Mouse (Mus musculus) neural tube, embryonic 14.5 days (tissue): ENCODE results near the gene Cux2. TPM values are rescaled to one million over a fixed set of nuclear protein-coding genes. Genes with fewer than 3 reads are reported as not detected.

Source experiments
- ATAC-seq: fragments of 200-750 bp; cut with Nextera tagmentation; 2 replicates; pipeline ENCODE4 v1.8.0; 2017; ENCODE audit warnings: low read depth, mild to moderate bottlenecking, moderate TSS enrichment, moderate library complexity
- H3K27ac ChIP-seq: fragments of 300-500 bp; sonication (generic); 2 replicates; pipeline ENCODE4 v1.5.1; 2014; ENCODE audit warnings: low read depth, mild to moderate bottlenecking, control low read depth, low read length, moderate library complexity, mixed read lengths
- H3K27me3 ChIP-seq: fragments of 300-500 bp; sonication (generic); 2 replicates; pipeline ENCODE4 v1.6.1; 2014; ENCODE audit warnings: low read length; ENCODE audit not compliant: control insufficient read depth, insufficient read depth
- H3K36me3 ChIP-seq: fragments of 300-500 bp; sonication (generic); 2 replicates; pipeline ENCODE4 v1.6.1; 2014; ENCODE audit warnings: low read length, mixed read lengths; ENCODE audit not compliant: control insufficient read depth, insufficient read depth
- H3K4me1 ChIP-seq: fragments of 300-500 bp; sonication (generic); 2 replicates; pipeline ENCODE4 v1.6.1; 2014; ENCODE audit warnings: low read length; ENCODE audit not compliant: control insufficient read depth, insufficient read depth
- H3K4me2 ChIP-seq: fragments of 300-500 bp; sonication (generic); 2 replicates; pipeline ENCODE4 v1.6.1; 2014; ENCODE audit warnings: mild to moderate bottlenecking, low read depth, low read length, control low read depth
- H3K4me3 ChIP-seq: fragments of 300-500 bp; sonication (generic); 2 replicates; pipeline ENCODE4 v1.5.1; 2014; ENCODE audit warnings: low read depth, low read length, control low read depth, mixed read lengths
- H3K9ac ChIP-seq: fragments of 300-500 bp; sonication (generic); replicated peaks from 2 replicates; pipeline ENCODE4 v1.6.1; 2014; ENCODE audit warnings: low read depth, mild to moderate bottlenecking, control low read depth, low read length, mixed read lengths
- H3K9me3 ChIP-seq: fragments of 300-500 bp; sonication (generic); 2 replicates; pipeline ENCODE4 v1.6.1; 2016; ENCODE audit warnings: low read length; ENCODE audit not compliant: control insufficient read depth
- WGBS: fragments of 180-500 bp; shearing (Covaris S2); extraction: QIAGEN DNeasy Blood & Tissue Kit; methylation state at CpG from one replicate; pipeline ENCODE4 v1.1.7; 2014; 5-methylcytosine and 5-hydroxymethylcytosine counted together
- polyA plus RNA-seq: library from polyadenylated mRNA; unstranded; fragments of >200 nt; fragmentation: Nextera tagmentation; extraction: Ambion mirVana; gene quantifications from 2 replicates; pipeline ENCODE4 v1.2.1, GENCODE M21; 2014

Gene Cux2
- polyA plus RNA-seq, 1 experiment from 2014 or later, result 31.3 TPM

GRCm38 (mm10) chr5:122053587-122053986, 3.7 kb upstream of the Cux2 start:
- ATAC-seq, result no peak
- Histone ChIP-seq H3K27me3 (0 out of 2 replicates have a peak, but pooled peaks cover 2% of the 10 kb centered on the region), H3K4me2 (peak overlapping the region; percentile 4; the same call in 1 of the 2 replicates), H3K36me3 (no peaks in the 10 kb centered on the region), H3K4me1 (peaks cover 22% of the 10 kb centered on the region; the same call in 1 of the 2 replicates), H3K27ac (peak overlapping the region; percentile 69), H3K9me3 (no peaks in the 10 kb centered on the region), H3K9ac (peak overlapping the region; percentile 16; the same call in 1 of the 2 replicates), H3K4me3 (no peak overlapping the region)
- WGBS, result 11% methylated on average over 15 of the region's 15 CpGs

DNA sequence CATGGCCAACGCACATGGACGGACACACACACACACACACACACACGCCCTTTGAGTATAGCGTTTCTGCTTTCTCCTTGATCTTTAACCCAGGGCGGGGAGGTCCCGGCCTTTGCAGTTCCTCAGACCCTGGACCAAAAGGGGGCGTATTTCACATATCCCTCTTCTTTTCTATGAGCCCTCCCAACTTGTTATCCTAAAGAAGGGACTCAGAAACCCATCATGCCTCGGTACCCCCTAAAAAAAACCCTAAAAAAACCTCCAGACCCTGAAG, 867 bp upstream of the Cux2 start:
- no peaks in the 10 kb centered on the region for H3K36me3 ChIP-seq
- no peaks in the 10 kb centered on the region for H3K9me3 ChIP-seq
- H3K4me2 ChIP-seq, result peak overlapping the region; percentile 80; the same call in 1 of the 2 replicates
- 7% methylated on average over 8 of the region's 8 CpGs for WGBS
- 0 out of 2 replicates have a peak, but pooled peaks cover 2% of the 10 kb centered on the region for H3K27me3 ChIP-seq
- peaks cover 34% of the 10 kb centered on the region; the same call in 1 of the 2 replicates for H3K4me1 ChIP-seq
- no peak for ATAC-seq
- H3K4me3 ChIP-seq, result no peak overlapping the region
- no peak overlapping the region for H3K27ac ChIP-seq
- no peak overlapping the region for H3K9ac ChIP-seq

DNA sequence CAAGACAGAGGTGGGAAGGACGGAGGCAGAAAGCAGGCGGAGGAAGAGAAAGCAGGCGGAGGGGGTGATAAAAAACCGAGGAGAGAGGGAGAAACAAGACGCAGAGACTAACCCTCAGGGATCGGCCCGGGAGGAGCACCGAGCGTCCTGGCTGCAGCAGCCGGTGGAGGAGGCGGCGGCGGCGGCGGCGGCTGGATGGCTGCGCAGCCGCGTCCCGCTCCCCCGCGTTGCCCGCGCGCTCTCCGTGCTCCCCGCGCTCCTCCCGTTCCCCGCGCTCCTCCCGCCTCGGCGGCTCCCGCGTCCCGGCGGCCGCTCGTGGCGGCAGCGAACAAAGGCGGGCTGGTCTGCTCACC, 262 bp downstream of the Cux2 start:
- under 1% methylated on average over 31 of the region's 43 CpGs for WGBS
- peak; percentile 36; the same call in 1 of the 2 replicates for ATAC-seq
- peak overlapping the region; percentile 70 for H3K4me3 ChIP-seq

GRCm38 (mm10) chr5:122048686-122049663, 927 bp downstream of the Cux2 start:
- 0 out of 2 replicates have a peak, but pooled peaks cover 2% of the 10 kb centered on the region for H3K27me3 ChIP-seq
- H3K4me3 ChIP-seq, result peak overlapping the region; percentile 70
- H3K4me2 ChIP-seq, result peak overlapping the region; percentile 80
- ATAC-seq, result peak; percentile 14; the same call in 1 of the 2 replicates
- H3K27ac ChIP-seq, result peak overlapping the region; percentile 94
- peaks cover 32% of the 10 kb centered on the region; the same call in 1 of the 2 replicates for H3K4me1 ChIP-seq
- under 1% methylated on average over 52 of the region's 52 CpGs for WGBS
- H3K9ac ChIP-seq, result peak overlapping the region; percentile 74
- H3K9me3 ChIP-seq, result no peaks in the 10 kb centered on the region
- H3K36me3 ChIP-seq, result no peaks in the 10 kb centered on the region

More for the DNA sequence above, 262 bp downstream of the Cux2 start:
- no peaks in the 10 kb centered on the region for H3K36me3 ChIP-seq
- H3K4me1 ChIP-seq, result peaks cover 34% of the 10 kb centered on the region; the same call in 1 of the 2 replicates
- peak overlapping the region; percentile 74 for H3K9ac ChIP-seq
- H3K9me3 ChIP-seq, result no peaks in the 10 kb centered on the region
- H3K27ac ChIP-seq, result peak overlapping the region; percentile 94
- H3K27me3 ChIP-seq, result 0 out of 2 replicates have a peak, but pooled peaks cover 2% of the 10 kb centered on the region
- H3K4me2 ChIP-seq, result peak overlapping the region; percentile 80

DNA sequence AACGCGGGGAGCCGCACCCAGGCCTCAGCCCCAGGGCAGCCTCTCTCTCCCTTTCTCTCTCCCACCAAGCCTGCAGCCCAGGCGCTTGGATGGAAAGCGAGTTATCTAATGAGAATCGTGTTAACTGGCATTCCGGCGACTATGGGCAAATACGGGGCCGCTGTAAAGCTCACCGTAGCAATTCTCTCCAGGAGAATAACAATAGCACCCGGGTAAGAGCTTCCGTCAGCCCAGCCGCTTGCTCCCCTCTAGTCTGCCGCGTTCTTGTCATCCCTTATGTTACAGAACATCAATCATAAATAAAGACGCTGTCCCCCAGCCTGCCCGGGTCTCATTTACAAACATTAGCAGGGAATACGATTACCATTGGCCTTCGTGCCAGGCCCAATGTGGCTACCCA, 1.6 kb downstream of the Cux2 start:
- ATAC-seq, result no peak
- peak overlapping the region; percentile 80 for H3K4me2 ChIP-seq
- H3K36me3 ChIP-seq, result no peaks in the 10 kb centered on the region
- peaks cover 25% of the 10 kb centered on the region; the same call in 1 of the 2 replicates for H3K4me1 ChIP-seq
- peak overlapping the region; percentile 94 for H3K27ac ChIP-seq
- H3K27me3 ChIP-seq, result 0 out of 2 replicates have a peak, but pooled peaks cover 2% of the 10 kb centered on the region
- WGBS, result 0% methylated on average over 20 of the region's 20 CpGs
- peak overlapping the region; percentile 70 for H3K4me3 ChIP-seq
- H3K9ac ChIP-seq, result peak overlapping the region; percentile 74
- H3K9me3 ChIP-seq, result no peaks in the 10 kb centered on the region

DNA sequence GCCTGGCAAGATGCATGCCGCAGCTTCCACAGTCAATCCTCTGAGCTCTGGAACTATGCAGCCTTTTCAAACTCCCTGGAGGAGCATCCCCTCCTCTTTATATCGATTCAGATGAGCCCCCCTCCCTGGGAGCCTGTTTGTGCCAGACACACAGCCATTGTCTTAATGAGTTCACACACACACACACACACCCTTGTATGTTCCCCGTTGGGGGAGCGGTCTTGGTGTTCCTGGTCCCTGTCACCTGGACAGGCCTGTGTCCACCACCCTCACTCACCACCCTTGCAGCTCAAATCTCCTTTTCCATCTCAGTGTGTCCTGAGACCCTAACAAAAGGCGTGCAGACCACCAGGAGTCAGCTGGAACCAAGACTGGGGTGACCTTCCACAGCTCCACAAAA, 2.1 kb downstream of the Cux2 start:
- H3K9ac ChIP-seq, result peak overlapping the region; percentile 74
- H3K9me3 ChIP-seq, result no peaks in the 10 kb centered on the region
- H3K4me3 ChIP-seq, result peak overlapping the region; percentile 70
- peak overlapping the region; percentile 80 for H3K4me2 ChIP-seq
- peak overlapping the region; percentile 94 for H3K27ac ChIP-seq
- H3K36me3 ChIP-seq, result no peaks in the 10 kb centered on the region
- WGBS, result 12% methylated on average over 5 of the region's 5 CpGs
- 0 out of 2 replicates have a peak, but pooled peaks cover 2% of the 10 kb centered on the region for H3K27me3 ChIP-seq
- no peak for ATAC-seq
- H3K4me1 ChIP-seq, result peaks cover 20% of the 10 kb centered on the region; the same call in 1 of the 2 replicates

GRCm38 (mm10) chr5:122043567-122043966, 6.3 kb downstream of the Cux2 start:
- Histone ChIP-seq H3K9ac (no peak overlapping the region), H3K27ac (no peak overlapping the region), H3K4me3 (no peak overlapping the region), H3K27me3 (no peaks in the 10 kb centered on the region), H3K36me3 (no peaks in the 10 kb centered on the region), H3K9me3 (no peaks in the 10 kb centered on the region), H3K4me2 (no peak overlapping the region), H3K4me1 (peaks cover 14% of the 10 kb centered on the region; the same call in 1 of the 2 replicates)
- WGBS, result 83% methylated on average over 11 of the region's 11 CpGs
- no peak for ATAC-seq

DNA sequence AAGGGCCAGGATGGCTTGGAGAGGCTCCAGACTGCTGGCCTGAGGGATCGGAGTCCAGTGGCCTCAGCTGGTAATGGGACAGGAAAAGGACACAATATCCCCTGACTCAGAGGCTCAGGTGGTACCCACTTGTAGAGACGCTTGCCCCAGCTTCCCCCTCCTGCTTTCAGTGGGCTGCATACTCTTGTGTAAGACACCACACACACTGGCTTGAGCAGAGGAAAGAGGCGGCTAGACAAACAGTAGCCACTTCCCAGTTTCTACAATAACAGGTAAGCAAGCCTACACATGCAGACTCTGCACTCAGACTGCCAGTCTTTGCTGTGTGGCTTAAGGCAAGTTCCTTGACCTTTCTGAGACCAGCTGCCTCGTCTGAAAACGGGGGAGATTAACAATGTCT, 14.6 kb downstream of the Cux2 start:
- ATAC-seq, result no peak
- Histone ChIP-seq H3K4me1 (peaks cover 8% of the 10 kb centered on the region; the same call in 1 of the 2 replicates), H3K27ac (no peak overlapping the region), H3K4me3 (no peak overlapping the region), H3K9ac (no peak overlapping the region), H3K4me2 (no peak overlapping the region), H3K9me3 (no peaks in the 10 kb centered on the region), H3K27me3 (no peaks in the 10 kb centered on the region), H3K36me3 (peaks cover 5% of the 10 kb centered on the region; the same call in 1 of the 2 replicates)
- WGBS, result 68% methylated on average over 5 of the region's 5 CpGs

GRCm38 (mm10) chr5:122033167-122033478, 16.8 kb downstream of the Cux2 start:
- Histone ChIP-seq H3K9ac (no peak overlapping the region), H3K27me3 (no peaks in the 10 kb centered on the region), H3K4me2 (no peak overlapping the region), H3K4me3 (no peak overlapping the region), H3K9me3 (no peaks in the 10 kb centered on the region), H3K27ac (no peak overlapping the region), H3K36me3 (peaks cover 5% of the 10 kb centered on the region; the same call in 1 of the 2 replicates), H3K4me1 (peaks cover 8% of the 10 kb centered on the region; the same call in 1 of the 2 replicates)
- WGBS, result 37% methylated on average over 4 of the region's 4 CpGs
- no peak; the same call in 1 of the 2 replicates for ATAC-seq
